ENCODE assay signal across 7 mouse cellular contexts in the genomic region with DNA sequence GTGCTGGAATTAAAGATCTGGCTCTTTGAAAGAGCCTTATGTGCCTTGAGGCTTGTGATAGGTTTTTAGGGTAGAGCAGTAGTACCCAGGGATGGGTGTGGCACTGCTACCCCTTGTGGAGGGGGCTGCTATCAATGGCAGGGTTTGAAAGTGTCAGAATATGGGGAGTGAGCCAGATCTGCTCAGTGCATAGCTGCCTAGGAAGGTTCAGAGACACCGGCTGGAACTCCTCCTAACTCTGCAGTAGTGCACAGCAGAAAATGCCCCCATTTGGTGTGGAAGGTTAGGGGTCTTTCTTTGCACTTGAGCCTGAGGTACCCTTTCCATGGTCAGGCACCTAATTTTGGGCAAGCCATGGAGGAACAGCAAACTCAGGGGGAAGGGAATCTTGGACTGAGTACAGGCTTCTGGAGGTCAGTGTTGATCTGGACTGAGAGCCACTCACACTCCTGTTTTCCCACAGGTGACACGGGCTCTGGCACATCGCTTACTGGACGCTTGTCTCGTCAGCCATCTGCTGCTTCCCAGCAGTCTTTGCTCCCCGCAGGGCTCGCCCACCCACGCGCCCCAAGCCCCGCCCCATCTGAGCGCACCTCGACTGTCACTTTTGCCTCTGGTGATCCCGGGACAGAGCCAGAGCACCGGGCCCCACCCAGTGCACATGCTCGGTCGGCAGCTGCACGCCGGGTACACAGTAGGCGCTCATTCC. TPM values are rescaled to one million over a fixed set of nuclear protein-coding genes. Genes with fewer than 3 reads are reported as not detected.
DNase-seq lines count a peak whose midpoint lies in the region; ATAC-seq and TF ChIP-seq lines count a peak whose summit lies in the region.

No protein-coding gene starts in this region.

- peaks cover 10% of the 10 kb centered on the region; the same call in 1 of the 2 replicates for H3K4me1 ChIP-seq in forebrain, embryonic 13.5 days
- H3K4me1 ChIP-seq in hindbrain, embryonic 10.5 days (replicated peaks) = peaks cover 13% of the 10 kb centered on the region
- H3K4me1 ChIP-seq in small intestine, adult 2 months (ENCODE audit: control insufficient read depth, insufficient read depth, insufficient read length, low read length) = peaks cover 9% of the 10 kb centered on the region

- no peak overlapping the region; the same call in 1 of the 2 replicates for H3K27ac ChIP-seq in forebrain, embryonic 13.5 days
- H3K27ac ChIP-seq in hindbrain, embryonic 10.5 days = peak overlapping the region; percentile 72
- H3K27ac ChIP-seq in small intestine, adult 2 months (ENCODE audit: insufficient read depth, low read depth, low read length) = no peak overlapping the region

- peak overlapping the region; percentile 54 for H3K4me3 ChIP-seq in forebrain, embryonic 13.5 days
- H3K4me3 ChIP-seq in hindbrain, embryonic 10.5 days = peak overlapping the region; percentile 58
- peak overlapping the region; percentile 67 for H3K4me3 ChIP-seq in small intestine, adult 2 months (ENCODE audit: low read depth, low read length)

- 8% methylated on average over 19 of the region's 19 CpGs for WGBS in forebrain, embryonic 13.5 days
- WGBS in hindbrain, embryonic 10.5 days = 11% methylated on average over 19 of the region's 19 CpGs
- 5% methylated on average over 19 of the region's 19 CpGs for WGBS in small intestine, adult 2 months

- no peaks in the 10 kb centered on the region for H3K27me3 ChIP-seq in forebrain, embryonic 13.5 days
- H3K27me3 ChIP-seq in hindbrain, embryonic 10.5 days (ENCODE audit: insufficient read depth, poor library complexity, severe bottlenecking) = no peaks in the 10 kb centered on the region
- H3K27me3 ChIP-seq in small intestine, adult 2 months (ENCODE audit: control insufficient read depth, insufficient read depth, low read length) = no peaks in the 10 kb centered on the region

- H3K36me3 ChIP-seq in forebrain, embryonic 13.5 days (ENCODE audit: poor library complexity, severe bottlenecking) = peaks cover 26% of the 10 kb centered on the region
- H3K36me3 ChIP-seq in hindbrain, embryonic 10.5 days = peaks cover 21% of the 10 kb centered on the region
- peaks cover 50% of the 10 kb centered on the region for H3K36me3 ChIP-seq in small intestine, adult 2 months (ENCODE audit: control insufficient read depth, insufficient read depth, low read length)

- no peak for TF ChIP-seq CTCF in small intestine, adult 2 months (IDR thresholded peaks at IDR 0.05; ENCODE audit: extremely low read depth, insufficient read length, insufficient replicate concordance, low read depth, low read length)

- H3K9ac ChIP-seq in forebrain, embryonic 13.5 days = peak overlapping the region; percentile 71

- no peaks in the 10 kb centered on the region for H3K9me3 ChIP-seq in forebrain, embryonic 13.5 days (replicated peaks)
- H3K9me3 ChIP-seq in hindbrain, embryonic 10.5 days = no peaks in the 10 kb centered on the region

- ATAC-seq in forebrain, embryonic 13.5 days = peak; percentile 89
- ATAC-seq in megakaryocyte-erythroid progenitor cell, adult 5-6 weeks (replicated peaks; ENCODE audit: low FRiP score, low TSS enrichment, poor library complexity, severe bottlenecking) = peak; percentile 93

- no peak for TF ChIP-seq POLR2A in small intestine, adult 2 months (IDR thresholded peaks at IDR 0.05; ENCODE audit: low read depth, low read length)

- H3K4me2 ChIP-seq in forebrain, embryonic 13.5 days = peak overlapping the region; percentile 73

- DNase-seq in adrenal gland, adult (ENCODE audit: inconsistent age in 2 of 2, low spot score in 1 of 2) = peak; percentile 66 to 81
- peak; percentile 27 to 32 for DNase-seq in cerebellum, adult 18-20 months
- peak; percentile 52 for DNase-seq in hindbrain, embryonic 10.5 days (ENCODE audit: low spot score)
- DNase-seq in left cerebral cortex, postnatal 4 days = peak; percentile 54

- intact Hi-C loops in left cerebral cortex, postnatal 4 days (cut with DNase I) = no loop called here

RNA-seq across cellular contexts. Expression of gene Exoc3, which starts 42.0 kb away (rescaled TPM):
- polyA plus RNA-seq in forebrain, embryonic 13.5 days (2015; fragmentation: Nextera tagmentation; extraction: Ambion mirVana) = 103 and 110 TPM in 2 replicates
- 79.2 and 90.0 TPM in 2 replicates for polyA plus RNA-seq in hindbrain, embryonic 10.5 days (2016; fragmentation: Nextera tagmentation; extraction: Ambion mirVana)
- 10 to 100 TPM; 74.9 to 78.3 TPM for total RNA-seq in left cerebral cortex, postnatal 4 days (2021)
- total RNA-seq in megakaryocyte-erythroid progenitor cell, adult 5-6 weeks (2014; fragmentation: Nextera tagmentation) = 31.8 and 34.2 TPM in 2 replicates
- total RNA-seq in megakaryocyte-erythroid progenitor cell, adult 5-6 weeks (2017) = 30.3 and 38.6 TPM in 2 replicates
- 18.2 and 45.1 TPM in 2 replicates for polyA plus RNA-seq in small intestine, adult 2 months (2012; rRNA removed)

RNA-seq across cellular contexts. Expression of gene Slc9a3, which starts 45.2 kb away (rescaled TPM):
- 0.04 TPM in 1 of 2 replicates, not detected in the other for polyA plus RNA-seq in forebrain, embryonic 13.5 days (2015; fragmentation: Nextera tagmentation; extraction: Ambion mirVana)
- not detected in 2 replicates for polyA plus RNA-seq in hindbrain, embryonic 10.5 days (2016; fragmentation: Nextera tagmentation; extraction: Ambion mirVana)
- 1 to 10 TPM in 1 of 2 experiments, under 1 TPM in 1; 0.42 to 1.2 TPM for total RNA-seq in left cerebral cortex, postnatal 4 days (2021)
- total RNA-seq in megakaryocyte-erythroid progenitor cell, adult 5-6 weeks (2014; fragmentation: Nextera tagmentation) = not detected in 2 replicates
- not detected in 2 replicates for total RNA-seq in megakaryocyte-erythroid progenitor cell, adult 5-6 weeks (2017)
- polyA plus RNA-seq in small intestine, adult 2 months (2012; rRNA removed) = 93.4 and 151 TPM in 2 replicates

Comparison
In these comparisons a context has a peak if more than half of its experiments do, and no peak if none do; other contexts are left out.
1. RNA of gene Slc9a3, which starts 45.2 kb away (polyA plus RNA-seq): 93.4 to 151 TPM in small intestine, adult 2 months; 0.04 TPM in forebrain, embryonic 13.5 days and not detected in hindbrain, embryonic 10.5 days; every median in the first group is over 10 times any median in the second.
2. Peak in every context shown above with its lines, with median percentiles within 50 percentile points of each other: DNase-seq and H3K4me3 ChIP-seq.